20 mouse cellular contexts compared by ENCODE assay signal in the genomic region with DNA sequence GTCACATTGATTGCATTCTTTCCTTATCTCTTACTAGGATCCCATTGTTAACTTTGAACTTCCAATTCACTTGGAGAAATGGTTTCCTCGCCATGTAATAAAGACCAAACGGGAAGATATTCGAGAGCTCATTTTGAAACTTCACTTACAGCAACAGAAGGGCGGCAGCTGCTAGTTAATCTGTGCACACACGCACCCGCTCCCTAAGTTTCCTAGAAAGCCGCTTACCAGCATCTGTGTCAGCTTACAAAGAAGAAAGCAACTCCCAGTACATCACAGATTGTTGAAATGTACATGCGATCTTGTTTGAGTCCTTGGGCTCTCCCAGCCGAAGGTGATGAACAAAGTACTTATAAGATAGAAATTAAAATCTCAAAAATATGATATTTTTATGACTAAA. TPM values are rescaled to one million over a fixed set of nuclear protein-coding genes. Genes with fewer than 3 reads are reported as not detected.
DNase-seq lines count a peak whose midpoint lies in the region; ATAC-seq and TF ChIP-seq lines count a peak whose summit lies in the region.
"Had no signal": no experiment of that assay in that cellular context is flagged by ENCODE, and none has a peak within 500 bp of the region (broad histone marks: within the 10 kb centered on the region; RNA-seq: fewer than 3 reads in every experiment).

No protein-coding gene starts in this region.

- TF ChIP-seq CTCF in midbrain, postnatal 0 days (IDR thresholded peaks at IDR 0.05): no peak

- H3K9ac ChIP-seq in embryonic facial prominence, embryonic 14.5 days (ENCODE audit: low read depth, low read length): no peak overlapping the region
- no peak overlapping the region for H3K9ac ChIP-seq in midbrain, postnatal 0 days (replicated peaks; ENCODE audit: low read length, poor library complexity, severe bottlenecking)
- H3K9ac ChIP-seq in midbrain, embryonic 14.5 days (replicated peaks; ENCODE audit: low read length): no peak overlapping the region
- H3K9ac ChIP-seq: heart, embryonic 12.5 days; midbrain, embryonic 15.5 days; neural tube, embryonic 12.5 days had no signal

- H3K27me3 ChIP-seq in embryonic facial prominence, embryonic 14.5 days (replicated peaks; ENCODE audit: control insufficient read depth, insufficient read depth, low read length): no peaks in the 10 kb centered on the region
- no peaks in the 10 kb centered on the region for H3K27me3 ChIP-seq in embryonic facial prominence, embryonic 10.5 days (replicated peaks; ENCODE audit: low read depth, poor library complexity, severe bottlenecking)
- no peaks in the 10 kb centered on the region for H3K27me3 ChIP-seq in midbrain, postnatal 0 days (ENCODE audit: insufficient read depth, low read length)
- H3K27me3 ChIP-seq in midbrain, embryonic 14.5 days (ENCODE audit: control insufficient read depth, insufficient read depth, low read length): no peaks in the 10 kb centered on the region
- H3K27me3 ChIP-seq: heart, embryonic 12.5 days; midbrain, embryonic 15.5 days; neural tube, embryonic 12.5 days; Patski had no signal

- H3K27ac ChIP-seq in embryonic facial prominence, embryonic 14.5 days (replicated peaks; ENCODE audit: low read depth, low read length): no peak overlapping the region
- H3K27ac ChIP-seq in embryonic facial prominence, embryonic 10.5 days (replicated peaks): no peak overlapping the region
- no peak overlapping the region for H3K27ac ChIP-seq in midbrain, postnatal 0 days (ENCODE audit: low read depth, low read length)
- no peak overlapping the region for H3K27ac ChIP-seq in midbrain, embryonic 14.5 days (replicated peaks; ENCODE audit: low read depth, low read length)
- H3K27ac ChIP-seq: midbrain, embryonic 15.5 days; neural tube, embryonic 12.5 days had no signal

- H3K36me3 ChIP-seq in embryonic facial prominence, embryonic 14.5 days (ENCODE audit: control insufficient read depth, insufficient read depth, low read length): peaks cover 51% of the 10 kb centered on the region
- peaks cover 28% of the 10 kb centered on the region for H3K36me3 ChIP-seq in embryonic facial prominence, embryonic 10.5 days (replicated peaks)
- peaks cover 24% of the 10 kb centered on the region for H3K36me3 ChIP-seq in midbrain, postnatal 0 days (ENCODE audit: insufficient read depth, low read length)
- H3K36me3 ChIP-seq in midbrain, embryonic 14.5 days (ENCODE audit: control insufficient read depth, insufficient read depth, low read length): peaks cover 58% of the 10 kb centered on the region

- peak; percentile 18 for DNase-seq in embryonic facial prominence, embryonic 14.5 days (ENCODE audit: low spot score)
- no peak for DNase-seq in embryonic facial prominence, embryonic 10.5 days (ENCODE audit: low spot score)
- peak; percentile 39 for DNase-seq in midbrain, postnatal 0 days (ENCODE audit: low spot score)
- DNase-seq in midbrain, embryonic 14.5 days: no peak
- peak; percentile 35 to 63 for DNase-seq in layer of hippocampus, postnatal 25 days (ENCODE audit: extremely low spot score in 1 of 2, low spot score in 1 of 2)
- DNase-seq in embryo, embryonic 11 days: no peak
- DNase-seq in adrenal gland, postnatal 25 days: no peak
- DNase-seq in MN1 (ENCODE audit: low spot score): no peak
- DNase-seq: cerebellum, adult 9-10 months; gastrocnemius, postnatal 25 days; heart, postnatal 4 days; kidney, postnatal 14 days; lung, adult 18-20 months; lung, postnatal 4 days had no signal

- no peak overlapping the region for H3K4me2 ChIP-seq in embryonic facial prominence, embryonic 14.5 days (ENCODE audit: low read depth, low read length)
- no peak overlapping the region for H3K4me2 ChIP-seq in midbrain, postnatal 0 days (ENCODE audit: low read depth, low read length, poor library complexity, severe bottlenecking)
- H3K4me2 ChIP-seq in midbrain, embryonic 14.5 days (ENCODE audit: low read length): no peak overlapping the region
- H3K4me2 ChIP-seq: heart, embryonic 12.5 days; midbrain, embryonic 15.5 days; neural tube, embryonic 12.5 days had no signal

- 82% methylated on average over 9 of the region's 9 CpGs for WGBS in embryonic facial prominence, embryonic 14.5 days
- WGBS in embryonic facial prominence, embryonic 10.5 days: 93% methylated on average over 9 of the region's 9 CpGs
- 85% methylated on average over 9 of the region's 9 CpGs for WGBS in midbrain, postnatal 0 days
- 88% methylated on average over 9 of the region's 9 CpGs for WGBS in midbrain, embryonic 14.5 days

- ATAC-seq in embryonic facial prominence, embryonic 14.5 days (ENCODE audit: low read depth): no peak
- no peak for ATAC-seq in midbrain, postnatal 0 days (ENCODE audit: low FRiP score)
- no peak for ATAC-seq in midbrain, embryonic 14.5 days (ENCODE audit: low FRiP score, low TSS enrichment)
- ATAC-seq: inflammation-experienced regulatory T-cells, adult 6 months; midbrain, embryonic 15.5 days; Patski had no signal

- H3K4me3 ChIP-seq in embryonic facial prominence, embryonic 14.5 days (ENCODE audit: low read depth, low read length): no peak overlapping the region
- no peak overlapping the region for H3K4me3 ChIP-seq in embryonic facial prominence, embryonic 10.5 days
- no peak overlapping the region for H3K4me3 ChIP-seq in midbrain, postnatal 0 days (ENCODE audit: low read depth, low read length)
- no peak overlapping the region for H3K4me3 ChIP-seq in midbrain, embryonic 14.5 days (replicated peaks; ENCODE audit: low read depth, low read length)
- H3K4me3 ChIP-seq: heart, embryonic 12.5 days; midbrain, embryonic 15.5 days; neural tube, embryonic 12.5 days had no signal

- H3K4me1 ChIP-seq in embryonic facial prominence, embryonic 14.5 days (ENCODE audit: control insufficient read depth, insufficient read depth, low read length): no peaks in the 10 kb centered on the region
- H3K4me1 ChIP-seq in embryonic facial prominence, embryonic 10.5 days: no peaks in the 10 kb centered on the region
- H3K4me1 ChIP-seq in midbrain, postnatal 0 days (ENCODE audit: insufficient read depth, low read length): no peaks in the 10 kb centered on the region
- no peaks in the 10 kb centered on the region for H3K4me1 ChIP-seq in midbrain, embryonic 14.5 days (ENCODE audit: control insufficient read depth, insufficient read depth, low read length)
- H3K4me1 ChIP-seq: heart, embryonic 12.5 days; midbrain, embryonic 15.5 days; neural tube, embryonic 12.5 days had no signal

- H3K9me3 ChIP-seq in embryonic facial prominence, embryonic 14.5 days (ENCODE audit: control insufficient read depth, low read length): 0 out of 2 replicates have a peak, but pooled peaks cover 5% of the 10 kb centered on the region
- no peaks in the 10 kb centered on the region for H3K9me3 ChIP-seq in embryonic facial prominence, embryonic 10.5 days
- no peaks in the 10 kb centered on the region for H3K9me3 ChIP-seq in midbrain, postnatal 0 days (ENCODE audit: low read length)
- H3K9me3 ChIP-seq in midbrain, embryonic 14.5 days (ENCODE audit: control insufficient read depth, low read length): no peaks in the 10 kb centered on the region
- H3K9me3 ChIP-seq: heart, embryonic 12.5 days; midbrain, embryonic 15.5 days; neural tube, embryonic 12.5 days had no signal

RNA-seq across cellular contexts. Expression of a gene that starts 15.9 kb away (rescaled TPM):
- 0.28 and 0.70 TPM in 2 replicates for polyA plus RNA-seq in embryonic facial prominence, embryonic 14.5 days (2014; fragmentation: Nextera tagmentation; extraction: Ambion mirVana)
- polyA plus RNA-seq in embryonic facial prominence, embryonic 10.5 days (2016; fragmentation: Nextera tagmentation; extraction: Ambion mirVana): 0.05 and 0.09 TPM in 2 replicates
- 0.38 and 0.61 TPM in 2 replicates for total RNA-seq in midbrain, postnatal 0 days (2014; rRNA removed)
- 0.10 and 0.27 TPM in 2 replicates for polyA plus RNA-seq in midbrain, postnatal 0 days (2015; fragmentation: Nextera tagmentation; extraction: Ambion mirVana)
- polyA plus RNA-seq in midbrain, embryonic 14.5 days (2014; fragmentation: Nextera tagmentation; extraction: Ambion mirVana): 0.26 and 0.30 TPM in 2 replicates
- 1 to 10 TPM in 1 of 2 experiments, under 1 TPM in 1; 0.84 to 1.2 TPM for total RNA-seq in layer of hippocampus, postnatal 25 days (2021)
- 0.43 and 0.49 TPM in 2 replicates for total RNA-seq in adrenal gland, postnatal 25 days (2021)
- polyA plus RNA-seq: embryonic facial prominence, embryonic 11.5 days had no signal

Comparison
In these comparisons a context has a peak if more than half of its experiments do, and no peak if none do; other contexts are left out.
1. DNase-seq: peak in embryonic facial prominence, embryonic 14.5 days (single experiment), midbrain, postnatal 0 days (single experiment) and layer of hippocampus, postnatal 25 days (2 of 2); none in embryonic facial prominence, embryonic 10.5 days (single experiment), midbrain, embryonic 14.5 days (single experiment), embryo, embryonic 11 days (single experiment), adrenal gland, postnatal 25 days (single experiment) and MN1 (single experiment).